Mouse (Mus musculus) neural tube, embryonic 14.5 days (tissue): Measurements from ENCODE around the gene Csde1. TPM values are rescaled to one million over a fixed set of nuclear protein-coding genes. Genes with fewer than 3 reads are reported as not detected.

Experiments
- ATAC-seq: fragments of 200-750 bp; cut with Nextera tagmentation; 2 replicates; pipeline ENCODE4 v1.8.0; 2017; ENCODE audit warnings: low read depth, mild to moderate bottlenecking, moderate TSS enrichment, moderate library complexity
- H3K27ac ChIP-seq: fragments of 300-500 bp; sonication (generic); 2 replicates; pipeline ENCODE4 v1.5.1; 2014; ENCODE audit warnings: low read depth, mild to moderate bottlenecking, control low read depth, low read length, moderate library complexity, mixed read lengths
- H3K27me3 ChIP-seq: fragments of 300-500 bp; sonication (generic); 2 replicates; pipeline ENCODE4 v1.6.1; 2014; ENCODE audit warnings: low read length; ENCODE audit not compliant: control insufficient read depth, insufficient read depth
- H3K36me3 ChIP-seq: fragments of 300-500 bp; sonication (generic); 2 replicates; pipeline ENCODE4 v1.6.1; 2014; ENCODE audit warnings: low read length, mixed read lengths; ENCODE audit not compliant: control insufficient read depth, insufficient read depth
- H3K4me1 ChIP-seq: fragments of 300-500 bp; sonication (generic); 2 replicates; pipeline ENCODE4 v1.6.1; 2014; ENCODE audit warnings: low read length; ENCODE audit not compliant: control insufficient read depth, insufficient read depth
- H3K4me2 ChIP-seq: fragments of 300-500 bp; sonication (generic); 2 replicates; pipeline ENCODE4 v1.6.1; 2014; ENCODE audit warnings: mild to moderate bottlenecking, low read depth, low read length, control low read depth
- H3K4me3 ChIP-seq: fragments of 300-500 bp; sonication (generic); 2 replicates; pipeline ENCODE4 v1.5.1; 2014; ENCODE audit warnings: low read depth, low read length, control low read depth, mixed read lengths
- H3K9ac ChIP-seq: fragments of 300-500 bp; sonication (generic); replicated peaks from 2 replicates; pipeline ENCODE4 v1.6.1; 2014; ENCODE audit warnings: low read depth, mild to moderate bottlenecking, control low read depth, low read length, mixed read lengths
- H3K9me3 ChIP-seq: fragments of 300-500 bp; sonication (generic); 2 replicates; pipeline ENCODE4 v1.6.1; 2016; ENCODE audit warnings: low read length; ENCODE audit not compliant: control insufficient read depth
- WGBS: fragments of 180-500 bp; shearing (Covaris S2); extraction: QIAGEN DNeasy Blood & Tissue Kit; methylation state at CpG from one replicate; pipeline ENCODE4 v1.1.7; 2014; 5-methylcytosine and 5-hydroxymethylcytosine counted together
- polyA plus RNA-seq: library from polyadenylated mRNA; unstranded; fragments of >200 nt; fragmentation: Nextera tagmentation; extraction: Ambion mirVana; gene quantifications from 2 replicates; pipeline ENCODE4 v1.2.1, GENCODE M21; 2014

Gene Csde1
- polyA plus RNA-seq, 1 experiment from 2014 or later, result 498 TPM

GRCm38 (mm10) chr3:103101194-103101593 lies 81.0 kb downstream of the Csde1 start:
- Histone ChIP-seq H3K4me1 (no peaks in the 10 kb centered on the region), H3K27me3 (peaks cover 12% of the 10 kb centered on the region; the same call in 1 of the 2 replicates), H3K27ac (no peak overlapping the region), H3K9me3 (no peaks in the 10 kb centered on the region), H3K36me3 (no peaks in the 10 kb centered on the region), H3K4me2 (no peak overlapping the region), H3K4me3 (no peak overlapping the region), H3K9ac (no peak overlapping the region)
- ATAC-seq, result no peak
- 72% methylated on average over 5 of the region's 5 CpGs for WGBS

DNA sequence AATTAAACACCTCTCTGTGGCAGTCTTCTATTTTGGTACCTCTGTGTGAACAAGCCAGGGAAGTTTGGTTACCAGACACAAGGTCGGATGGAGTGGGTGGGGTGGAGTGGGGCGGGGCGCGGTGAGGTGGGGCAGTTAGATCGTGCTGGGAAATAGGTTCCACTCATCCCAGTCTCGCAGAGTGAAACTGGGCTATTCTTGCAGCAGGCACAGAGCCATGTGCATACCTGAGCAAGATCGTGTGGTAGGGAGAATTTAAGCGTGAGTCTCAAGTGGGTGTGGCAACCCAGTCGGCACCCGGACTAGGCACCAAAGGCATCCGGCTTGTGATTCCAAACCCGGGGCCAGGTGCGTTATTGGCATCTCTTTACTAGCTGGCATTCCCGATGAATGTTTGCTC lies 81.7 kb downstream of the Csde1 start:
- Histone ChIP-seq H3K4me3 (peak overlapping the region; percentile 45), H3K36me3 (no peaks in the 10 kb centered on the region), H3K27me3 (peaks cover 12% of the 10 kb centered on the region; the same call in 1 of the 2 replicates), H3K9ac (peak overlapping the region; percentile 46; the same call in 1 of the 2 replicates), H3K27ac (no peak overlapping the region), H3K9me3 (no peaks in the 10 kb centered on the region), H3K4me2 (peak overlapping the region; percentile 66), H3K4me1 (no peaks in the 10 kb centered on the region)
- 3% methylated on average over 14 of the region's 14 CpGs for WGBS
- peak; percentile 18; the same call in 1 of the 2 replicates for ATAC-seq

DNA sequence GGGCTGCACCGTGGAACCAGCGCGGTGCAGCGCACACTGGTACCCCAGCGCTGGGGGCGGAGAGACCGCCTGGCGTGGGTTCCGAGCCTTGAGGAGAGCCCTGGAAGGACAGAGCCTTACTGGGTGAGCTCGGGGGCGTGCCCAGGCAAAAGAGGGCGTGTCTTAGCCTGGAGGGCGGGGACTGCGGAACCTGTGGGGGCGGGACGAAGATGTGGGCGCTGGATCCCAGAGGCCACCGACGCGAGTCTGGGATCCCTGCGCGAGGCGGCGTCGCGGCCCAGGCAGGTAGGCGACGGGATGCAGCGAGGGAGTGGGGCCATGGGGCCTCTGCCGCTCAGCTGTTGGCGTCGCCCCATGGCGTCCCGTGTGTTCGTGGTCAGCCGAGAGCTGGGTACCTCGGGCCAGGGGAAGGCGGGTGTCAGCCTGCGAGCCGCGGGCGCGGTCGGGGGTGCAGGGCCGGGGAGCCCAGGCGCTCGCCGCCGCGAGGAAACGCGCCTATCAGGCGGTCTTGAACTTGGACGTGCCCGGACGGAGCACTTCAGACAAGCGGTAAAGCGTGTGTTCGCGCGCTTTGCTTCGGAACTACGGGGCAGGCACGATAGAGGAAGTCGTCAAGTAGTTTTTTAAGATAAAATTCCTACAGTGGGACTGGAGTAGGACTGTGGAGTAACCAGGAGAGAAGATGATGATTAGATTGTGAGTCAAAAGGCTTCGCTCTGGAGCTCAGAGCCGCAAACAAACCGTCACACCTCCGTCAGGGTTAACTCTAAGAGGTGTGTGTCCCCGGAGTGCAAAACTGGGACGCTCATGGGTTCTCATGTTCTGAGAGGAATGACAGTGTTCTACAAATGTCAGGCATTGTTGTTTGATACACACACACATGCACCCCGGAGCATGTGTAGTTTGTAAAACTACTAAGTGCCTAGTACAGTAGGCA lies 82.5 kb downstream of the Csde1 start, which contains the start of gene Dennd2c:
Gene Dennd2c, plus strand, starts transcription at position 151 of the 937 bp plus-strand sequence.
- Histone ChIP-seq H3K36me3 (no peaks in the 10 kb centered on the region), H3K9ac (peak within 1 kb of the TSS; percentile 46), H3K4me1 (no peaks in the 10 kb centered on the region), H3K27me3 (peaks cover 12% of the 10 kb centered on the region; the same call in 1 of the 2 replicates), H3K4me3 (peak within 1 kb of the TSS; percentile 45), H3K9me3 (no peaks in the 10 kb centered on the region), H3K4me2 (peak within 1 kb of the TSS; percentile 66), H3K27ac (no peak within 1 kb of the TSS)
- peak; percentile 95 for ATAC-seq
- WGBS, result 2% methylated on average over 71 of the region's 72 CpGs

Other genes starting within 250 kb of the Csde1 start
- 0.08 and 0.58 TPM in 2 replicates for gene Tshb, start 237.7 kb upstream of the Csde1 start, polyA plus RNA-seq
- gene Sycp1, start 84.3 kb upstream of the Csde1 start, polyA plus RNA-seq, result not detected in 2 replicates
- gene Nr1h5, start 56.3 kb upstream of the Csde1 start, polyA plus RNA-seq, result 0.13 TPM in 1 of 2 replicates, not detected in the other
- 68.8 and 72.7 TPM in 2 replicates for gene Sike1, start 24.7 kb upstream of the Csde1 start, polyA plus RNA-seq
- gene Nras, start 37.9 kb downstream of the Csde1 start, polyA plus RNA-seq, result 79.8 and 89.8 TPM in 2 replicates
- gene Ampd1, start 53.6 kb downstream of the Csde1 start, polyA plus RNA-seq, result 0.20 TPM in 1 of 2 replicates, not detected in the other
- gene Dennd2c, start 82.2 kb downstream of the Csde1 start, polyA plus RNA-seq, result 1.7 and 2.3 TPM in 2 replicates
- 193 and 207 TPM in 2 replicates for gene Bcas2, start 151.2 kb downstream of the Csde1 start, polyA plus RNA-seq